Mouse (Mus musculus) brown adipose tissue, adult 24 weeks (tissue): ENCODE data around the gene Dspp. TPM values are rescaled to one million over a fixed set of nuclear protein-coding genes. Genes with fewer than 3 reads are reported as not detected.

Experiments
- polyA plus RNA-seq: library from polyadenylated mRNA; stranded (reverse); fragments of >200 nt; gene quantifications from 2 replicates; pipeline ENCODE4 v1.2.4, GENCODE M21; 2012; ENCODE audit not compliant: missing spikeins, insufficient read depth, insufficient read length

The Dspp gene
- polyA plus RNA-seq, 1 experiment, result not detected

Other genes starting within 250 kb of the Dspp start
- gene Hsd17b13, start 193.3 kb upstream of the Dspp start, polyA plus RNA-seq, result 0.91 TPM in 1 of 2 replicates, not detected in the other
- 34.8 and 39.7 TPM in 2 replicates for gene Hsd17b11, start 148.8 kb upstream of the Dspp start, polyA plus RNA-seq
- 57.0 and 62.7 TPM in 2 replicates for gene Nudt9, start 124.4 kb upstream of the Dspp start, polyA plus RNA-seq
- not detected in 2 replicates for gene Gm17660, start 93.1 kb upstream of the Dspp start, polyA plus RNA-seq
- 101 and 132 TPM in 2 replicates for gene Sparcl1, start 57.0 kb upstream of the Dspp start, polyA plus RNA-seq
- gene Dmp1, start 31.9 kb downstream of the Dspp start, polyA plus RNA-seq, result not detected in 2 replicates
- gene Ibsp, start 128.5 kb downstream of the Dspp start, polyA plus RNA-seq, result not detected in 2 replicates
- gene Mepe, start 154.6 kb downstream of the Dspp start, polyA plus RNA-seq, result not detected in 2 replicates